Mouse (Mus musculus): ENCODE measurements around the gene Kifap3.

Kifap3 gene

DNA sequence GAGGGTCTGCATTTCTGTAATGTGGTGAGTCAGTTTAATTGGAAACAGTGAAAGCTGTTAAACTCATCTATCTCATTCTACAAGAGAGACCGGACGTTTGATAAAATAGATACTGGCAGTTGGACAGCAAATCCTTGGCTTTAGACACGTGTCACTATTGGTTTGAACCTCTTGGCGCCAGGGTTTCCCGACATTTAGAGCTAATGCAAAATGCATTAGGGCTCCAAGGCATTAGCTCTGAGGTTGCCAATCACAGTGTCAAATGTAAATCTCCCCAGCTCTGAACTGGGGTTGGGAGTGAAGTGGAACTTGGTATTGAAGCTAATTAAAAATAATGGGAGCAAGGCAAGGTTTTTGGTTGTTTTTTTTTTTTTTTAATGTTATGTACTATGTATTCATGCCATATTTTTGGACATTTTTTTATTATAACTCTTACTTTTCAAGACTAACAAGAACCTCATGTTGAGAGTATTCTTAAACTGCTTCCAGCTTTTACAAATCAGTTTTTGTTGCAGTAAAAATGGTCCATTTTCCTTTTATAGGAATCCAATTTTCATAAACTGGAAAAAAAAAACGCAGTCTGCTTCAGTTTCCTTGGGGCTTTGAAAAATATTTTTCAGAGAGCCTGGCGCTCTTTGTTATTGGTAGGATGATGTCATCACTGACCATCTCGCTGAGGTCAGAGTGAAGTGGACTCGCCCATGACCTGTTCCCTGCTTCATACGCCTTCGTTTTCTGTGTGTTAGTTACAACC lies 114.6 kb downstream of the Kifap3 start:
- DNase-seq (ENCODE audit: low read depth) = no peak

DNA sequence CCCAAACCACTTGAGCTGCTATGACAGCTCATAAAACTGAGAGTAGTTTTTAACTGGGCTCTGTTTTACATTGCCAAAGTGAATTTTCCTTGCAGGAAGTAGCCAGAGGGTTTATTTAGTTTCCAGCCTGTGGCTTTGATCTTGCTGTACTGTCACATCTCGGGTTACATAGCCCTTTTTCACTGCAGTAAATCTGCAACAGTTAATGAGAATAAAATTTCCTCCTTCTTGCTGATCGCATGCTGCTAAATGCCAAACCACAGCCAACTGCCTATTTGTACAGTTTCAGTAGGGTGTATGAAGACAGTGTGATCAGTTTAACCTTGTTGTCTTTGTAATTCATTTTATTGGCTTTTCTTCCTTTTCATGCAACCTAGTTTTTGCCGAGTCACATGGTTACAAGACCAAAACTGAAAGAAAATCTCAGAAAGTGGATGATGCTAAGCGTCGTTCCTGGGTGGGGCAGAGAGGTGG lies 118.9 kb downstream of the Kifap3 start:
- DNase-seq (ENCODE audit: low read depth) = peak; percentile 78

DNA sequence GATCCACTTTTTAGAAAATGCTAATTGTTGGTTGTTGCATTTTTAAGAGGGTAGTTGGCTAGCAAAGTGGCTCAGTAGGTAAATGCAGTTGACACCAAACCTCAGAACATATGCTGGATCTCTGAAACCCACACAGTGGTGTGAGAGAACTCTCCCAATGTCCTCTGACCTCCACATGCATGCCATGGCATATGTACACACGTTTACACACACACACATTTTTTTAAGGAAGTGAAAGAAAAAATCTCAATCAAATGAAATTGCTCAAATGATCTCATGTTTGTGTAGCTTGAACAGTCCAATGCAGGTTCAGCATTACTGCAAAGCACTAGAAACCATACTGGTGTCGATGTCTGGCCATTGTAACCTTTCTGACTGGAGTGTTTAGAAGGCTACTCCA lies 120.2 kb downstream of the Kifap3 start:
- no peak for DNase-seq (ENCODE audit: low read depth)

DNA sequence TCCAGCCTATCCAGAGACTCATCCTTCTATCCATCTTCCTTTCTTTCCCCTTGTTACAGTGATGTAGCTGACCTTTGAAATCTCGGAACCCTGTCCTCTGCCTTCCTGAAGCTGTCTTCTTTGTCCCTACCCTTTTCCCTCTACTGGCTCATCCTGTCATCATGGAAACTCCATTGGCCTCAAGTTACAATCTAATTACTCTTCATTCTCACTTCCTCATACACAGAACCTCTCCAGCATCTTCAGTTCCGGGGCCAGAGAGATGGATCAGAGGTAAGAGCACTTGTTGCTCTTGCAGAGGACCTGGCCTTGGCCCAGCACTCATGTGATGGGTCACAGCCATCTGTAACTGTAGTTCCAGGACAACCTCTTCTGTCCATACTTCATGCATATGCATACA lies 120.8 kb downstream of the Kifap3 start:
- DNase-seq (ENCODE audit: low read depth) = no peak

DNA sequence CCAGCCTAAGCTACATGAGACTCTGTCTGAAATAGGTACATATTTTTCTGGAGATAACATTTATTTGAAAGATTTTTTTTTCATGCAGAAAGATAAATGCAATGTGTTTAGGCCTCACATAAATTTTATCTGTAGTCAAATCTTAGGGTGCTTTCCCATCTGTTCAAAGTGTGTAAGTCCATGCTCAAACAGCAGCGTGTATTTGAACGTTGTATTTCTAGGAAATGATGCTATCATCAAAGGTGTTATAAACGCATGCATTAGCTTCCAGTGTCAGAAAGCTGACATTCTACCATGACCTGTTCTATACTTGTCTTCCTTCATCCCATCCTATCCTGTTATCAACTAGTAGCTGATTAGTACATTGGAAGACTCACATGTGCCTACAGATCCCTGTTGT lies 124.0 kb downstream of the Kifap3 start:
- DNase-seq (ENCODE audit: low read depth) = no peak

DNA sequence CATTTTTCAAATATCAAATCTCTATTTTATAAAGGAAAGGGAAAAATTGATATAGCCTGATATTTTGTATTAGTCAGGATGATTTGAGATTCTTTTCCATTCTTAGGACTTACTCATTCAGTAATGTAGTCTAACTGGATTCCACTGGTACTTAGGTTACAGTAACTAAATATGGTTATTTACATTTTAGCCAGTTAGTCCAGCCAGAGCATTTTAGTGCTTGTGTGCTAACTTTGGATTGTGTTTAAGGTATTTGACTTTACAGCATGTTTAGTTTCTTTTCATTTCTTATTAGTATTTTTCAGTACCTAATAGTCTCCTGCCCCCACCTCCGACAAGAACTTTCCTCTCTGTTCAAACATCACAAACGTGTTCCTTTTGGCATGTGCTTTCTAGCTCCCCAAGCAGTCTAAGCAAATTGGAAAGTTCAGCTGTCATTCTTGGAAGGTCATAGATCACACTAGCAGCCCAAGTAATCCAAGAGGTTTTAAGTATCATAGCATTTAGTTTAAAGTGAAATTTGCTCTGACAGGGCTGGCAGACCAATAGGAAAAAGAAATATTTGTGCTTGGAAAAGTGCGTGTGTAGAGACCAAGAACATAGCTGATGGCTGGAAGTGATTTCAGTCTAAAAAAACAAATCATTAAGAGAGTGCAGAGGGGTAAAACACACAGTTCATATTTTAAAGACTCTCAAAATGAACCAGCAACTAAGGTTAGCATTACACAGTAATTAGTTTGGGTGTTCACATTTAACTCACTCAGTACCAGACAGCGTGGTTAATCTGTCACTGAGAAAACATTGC lies 127.8 kb downstream of the Kifap3 start:
- DNase-seq (ENCODE audit: low read depth) = no peak

DNA sequence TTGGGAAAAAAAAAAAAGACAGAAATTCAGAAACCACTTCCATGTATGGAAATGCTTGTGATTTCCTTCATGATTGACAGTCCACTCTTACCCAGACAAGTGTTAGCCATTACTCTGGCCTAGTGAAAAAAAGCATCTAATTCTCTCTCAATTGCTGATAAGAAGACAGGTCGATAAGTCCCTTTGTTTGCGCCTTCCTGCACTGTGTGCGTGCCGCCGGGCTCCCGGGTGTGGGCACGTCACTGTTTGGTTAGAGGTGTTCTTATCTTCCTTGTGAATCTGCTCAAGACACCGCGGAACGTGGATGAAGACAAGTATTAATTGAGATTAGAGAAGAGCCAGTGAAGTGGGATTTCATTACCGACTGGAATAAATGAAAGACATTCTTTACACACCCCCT lies 129.0 kb downstream of the Kifap3 start:
- no peak for DNase-seq (ENCODE audit: low read depth)

DNA sequence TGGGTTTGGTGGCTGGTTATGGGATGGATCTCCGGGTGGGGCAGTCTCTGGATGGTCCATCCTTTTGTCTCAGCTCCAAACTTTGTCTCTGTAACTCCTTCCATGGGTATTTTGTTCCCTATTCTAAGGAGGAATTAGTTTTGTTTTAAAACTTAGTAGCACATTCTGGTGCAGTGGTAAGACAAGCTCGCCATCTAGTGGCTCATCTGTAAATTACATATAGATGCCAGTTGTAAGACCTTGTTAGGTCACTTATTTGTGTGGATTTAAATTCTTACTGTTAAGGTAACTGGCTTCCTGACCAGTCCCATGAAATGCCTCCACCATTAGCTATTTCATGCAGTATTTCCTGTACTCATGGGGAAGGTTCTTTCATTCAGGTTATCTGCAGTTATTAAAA lies 131.0 kb downstream of the Kifap3 start:
- peak; percentile 84 for DNase-seq (ENCODE audit: low read depth)

DNA sequence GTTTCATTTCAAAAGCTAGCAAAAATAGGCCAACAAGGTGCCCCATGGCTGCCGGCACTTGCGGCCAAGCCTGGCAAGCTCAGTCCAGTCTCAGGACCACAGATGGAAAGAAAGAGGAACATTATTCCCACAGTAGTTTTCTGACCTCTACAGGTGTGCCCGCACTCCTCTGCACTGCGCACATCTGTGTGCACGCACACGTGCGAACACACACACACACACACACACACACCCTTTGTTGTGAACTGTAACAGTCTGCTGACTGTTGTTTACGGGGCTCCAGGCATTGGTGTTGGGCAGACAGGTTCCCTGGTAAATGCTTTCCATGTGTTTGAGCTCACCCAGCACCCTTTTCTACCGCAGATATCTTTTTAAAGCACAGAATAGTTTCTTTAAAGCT lies 131.4 kb downstream of the Kifap3 start:
- DNase-seq (ENCODE audit: low read depth) = no peak

DNA sequence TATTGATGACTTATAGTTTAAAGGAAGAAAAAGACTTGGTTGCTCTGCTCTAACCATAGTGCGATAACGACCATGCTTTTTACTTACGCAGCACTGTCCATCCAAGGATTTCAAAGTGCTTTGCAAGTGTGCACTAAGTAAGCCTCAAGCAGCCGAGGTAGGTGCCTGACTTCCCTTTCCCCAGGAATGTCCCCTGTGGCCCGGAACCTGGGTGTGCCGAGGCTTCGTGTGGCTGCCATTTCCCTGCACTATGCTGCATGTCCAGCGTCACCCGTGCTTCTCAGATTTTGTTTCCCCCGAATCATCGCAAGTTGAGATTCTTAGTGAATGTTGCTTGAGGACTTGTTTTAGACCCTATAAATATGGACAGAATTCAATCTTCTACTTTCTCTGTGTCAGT lies 132.6 kb downstream of the Kifap3 start:
- DNase-seq (ENCODE audit: low read depth) = no peak

DNA sequence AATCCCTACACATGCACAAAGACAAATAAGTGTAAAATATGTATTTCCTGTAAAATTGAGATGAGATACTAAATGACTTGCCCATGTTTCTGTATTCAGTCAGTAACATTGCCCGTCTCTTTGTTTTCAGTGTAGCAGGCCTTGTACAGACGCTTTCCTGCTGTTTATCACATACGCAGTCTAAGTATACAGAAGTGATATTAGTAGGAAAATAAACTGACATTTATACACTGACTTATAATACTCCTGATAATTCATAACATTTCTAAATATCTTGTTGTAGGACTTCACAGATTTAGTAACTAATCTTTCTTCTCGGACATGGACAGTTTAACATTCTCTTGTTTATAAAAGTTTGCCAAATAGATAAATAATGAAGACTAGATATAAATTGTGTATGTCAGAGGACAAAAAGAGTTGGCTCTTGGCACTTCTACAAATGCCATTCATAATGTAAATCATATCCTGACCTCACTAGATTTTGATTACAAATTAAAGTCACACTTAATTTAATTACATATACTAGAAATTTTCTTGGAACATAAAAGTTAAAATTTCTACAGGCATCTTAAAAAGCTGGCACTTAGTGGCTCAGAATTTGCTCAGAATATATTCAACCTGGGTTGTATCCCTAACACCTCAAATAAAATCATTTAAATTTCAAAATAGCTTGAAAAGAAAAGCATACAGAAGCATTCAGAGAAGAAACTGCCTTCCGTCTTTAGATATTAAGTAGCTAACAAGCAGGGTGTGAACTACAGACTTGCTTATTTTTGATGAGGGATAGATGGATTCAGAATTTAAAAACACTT lies 138.2 kb downstream of the Kifap3 start:
- no peak for DNase-seq (ENCODE audit: low read depth)

DNA sequence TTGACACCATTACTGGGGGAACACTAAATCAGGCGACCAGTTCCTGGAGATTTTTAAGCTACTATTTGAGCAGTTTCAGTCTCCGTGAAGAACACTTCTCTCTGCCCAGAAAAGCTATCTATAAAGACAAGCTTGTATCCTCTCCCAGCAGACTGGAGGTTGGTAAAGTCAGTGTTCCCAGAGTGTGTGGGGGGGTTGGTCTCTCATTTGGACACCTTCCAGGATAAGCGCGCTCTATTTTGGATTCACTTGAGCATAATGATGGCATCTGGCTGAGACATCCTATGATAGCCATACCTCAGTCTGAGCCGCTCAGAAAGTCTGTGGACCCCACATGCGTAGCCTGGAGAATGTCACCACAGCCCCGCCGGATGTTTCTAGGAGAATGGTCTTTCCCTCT lies 144.7 kb downstream of the Kifap3 start:
- no peak for DNase-seq (ENCODE audit: low read depth)

DNA sequence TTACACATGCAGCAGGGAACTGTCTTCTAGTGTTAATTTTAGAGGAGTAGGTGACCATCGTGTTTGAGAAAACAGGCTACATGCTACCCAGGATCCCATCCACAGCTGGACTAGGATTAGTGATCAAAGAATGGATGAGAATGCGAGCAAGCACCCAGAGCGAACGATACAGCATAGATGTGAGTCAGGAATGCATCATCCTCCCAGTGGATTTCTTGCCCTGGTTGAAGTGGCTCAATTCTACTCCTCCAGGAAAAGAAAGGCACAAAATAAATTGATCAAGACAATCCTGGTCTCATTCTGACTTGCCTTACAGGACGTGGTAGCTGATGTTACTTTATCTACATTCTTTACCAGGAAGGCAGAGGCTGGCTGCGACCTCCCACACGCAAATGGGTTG lies 149.5 kb downstream of the Kifap3 start, which contains the start of gene Scyl3:
TSS of gene Scyl3 (plus strand) at position 255 of the 400 bp plus-strand sequence.
- no peak for DNase-seq (ENCODE audit: low read depth)

DNA sequence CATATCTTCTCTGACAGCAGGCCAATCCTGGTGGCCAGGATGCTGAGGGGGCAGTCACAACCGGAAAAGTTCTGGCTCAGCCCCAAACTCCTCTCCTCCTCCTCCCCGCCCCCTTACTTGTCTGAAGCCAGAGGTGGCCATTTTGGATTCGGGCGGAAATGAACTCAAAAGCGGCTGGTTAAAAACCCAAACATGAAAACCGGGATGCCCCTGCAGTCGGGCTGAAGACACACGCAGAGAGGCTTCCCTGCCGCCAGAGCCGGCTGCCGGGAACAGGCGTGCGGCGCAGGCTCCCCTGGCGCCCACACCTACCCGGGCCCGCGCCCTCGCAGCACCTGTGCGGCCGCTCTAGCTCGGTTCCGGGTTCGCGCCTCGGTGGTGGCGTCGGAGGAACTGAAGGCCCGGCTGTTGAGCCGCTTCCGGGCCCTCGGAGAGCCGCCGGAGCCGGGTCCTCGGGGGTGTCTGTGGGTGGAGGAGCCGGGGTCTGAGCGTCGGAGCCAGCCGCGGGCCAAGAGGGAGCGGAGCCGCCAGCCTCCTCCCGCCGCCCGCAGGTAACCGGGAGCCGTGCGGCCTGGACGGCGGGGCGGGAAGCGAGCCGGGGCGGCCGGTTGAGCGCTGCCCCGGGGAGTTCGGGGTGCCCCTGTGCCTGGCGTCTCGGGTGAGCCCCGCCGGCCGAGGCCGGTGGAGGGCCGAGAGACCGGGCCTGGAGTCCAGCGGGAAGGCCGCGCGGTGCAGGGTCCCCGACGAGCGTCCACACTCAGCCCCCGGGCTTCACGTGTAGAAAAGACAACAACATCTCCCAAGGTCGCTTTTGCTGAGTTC lies 150.5 kb downstream of the Kifap3 start:
- peak; percentile 91 for DNase-seq (ENCODE audit: low read depth)

DNA sequence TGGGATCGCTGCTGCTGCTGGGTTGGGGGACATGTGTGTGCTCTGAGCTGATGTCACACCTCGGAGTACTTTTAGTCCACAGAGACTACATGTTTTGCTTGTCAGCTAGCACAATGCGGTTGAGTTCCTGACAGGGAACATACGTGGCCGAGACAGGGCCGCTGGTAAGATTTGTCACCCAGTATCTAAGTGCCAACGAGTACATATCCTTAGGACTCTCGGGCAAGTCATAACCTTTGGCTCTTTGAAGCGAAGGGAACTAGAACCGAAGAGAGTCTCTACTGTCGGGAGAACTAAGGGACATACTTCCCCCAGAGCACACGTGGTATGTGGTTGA lies 151.0 kb downstream of the Kifap3 start:
- peak; percentile 51 for DNase-seq (ENCODE audit: low read depth)

DNA sequence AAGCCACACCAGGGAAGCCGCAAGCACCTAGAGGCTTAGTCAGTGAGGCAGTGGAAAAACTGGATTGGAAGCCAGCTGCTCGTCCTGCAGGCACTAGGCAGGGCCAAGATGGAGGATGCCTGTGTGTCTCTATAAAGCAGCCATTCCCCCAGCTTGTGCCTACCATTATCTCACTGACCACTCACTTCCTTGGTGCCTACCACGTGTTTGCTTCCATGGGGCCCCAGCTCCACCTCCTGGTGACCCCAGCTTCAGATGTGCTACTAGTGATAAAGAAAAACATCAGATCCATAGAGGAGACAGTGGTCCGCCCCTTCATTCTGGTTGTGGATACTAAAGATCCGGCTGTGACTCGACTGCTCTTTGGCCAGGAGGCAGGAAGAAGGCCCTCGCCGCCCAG lies 152.4 kb downstream of the Kifap3 start:
- DNase-seq (ENCODE audit: low read depth) = no peak

DNA sequence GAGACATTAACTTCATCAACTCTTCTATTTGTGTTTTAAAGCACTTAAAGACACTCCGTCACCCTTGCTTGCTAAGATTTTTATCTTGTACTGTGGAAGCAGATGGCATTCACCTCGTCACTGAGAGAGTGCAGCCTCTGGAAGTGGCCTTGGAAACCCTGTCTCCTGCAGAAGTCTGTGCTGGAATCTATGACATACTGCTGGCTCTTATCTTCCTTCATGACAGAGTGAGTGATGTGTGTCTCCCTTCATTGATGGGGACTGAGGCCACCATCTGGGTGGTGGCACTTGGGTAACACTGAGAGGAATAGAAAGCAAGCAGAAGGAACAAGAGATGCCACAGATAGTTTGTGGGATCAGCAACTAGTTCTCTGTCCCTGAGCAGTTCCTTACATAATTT lies 155.2 kb downstream of the Kifap3 start:
- no peak for DNase-seq (ENCODE audit: low read depth)

DNA sequence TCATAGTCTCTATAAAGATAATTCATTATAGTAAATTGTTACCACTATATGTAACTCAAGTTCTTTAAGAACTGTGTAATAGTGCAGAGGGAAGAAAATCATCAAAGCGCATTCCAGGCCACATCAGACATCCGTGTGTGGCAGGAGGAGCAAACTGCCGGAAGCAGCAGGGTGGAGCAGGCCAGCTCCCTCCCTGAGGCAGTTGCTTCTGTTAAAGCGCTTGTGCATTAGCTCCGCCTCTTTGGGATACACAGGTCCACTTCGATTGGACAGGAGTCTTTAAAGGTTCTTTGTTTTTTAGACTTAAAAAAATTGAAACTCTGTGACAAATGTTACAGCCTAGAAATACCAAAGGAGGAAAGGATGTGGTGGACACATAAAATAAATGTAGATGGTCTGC lies 162.7 kb downstream of the Kifap3 start:
- no peak for DNase-seq (ENCODE audit: low read depth)

DNA sequence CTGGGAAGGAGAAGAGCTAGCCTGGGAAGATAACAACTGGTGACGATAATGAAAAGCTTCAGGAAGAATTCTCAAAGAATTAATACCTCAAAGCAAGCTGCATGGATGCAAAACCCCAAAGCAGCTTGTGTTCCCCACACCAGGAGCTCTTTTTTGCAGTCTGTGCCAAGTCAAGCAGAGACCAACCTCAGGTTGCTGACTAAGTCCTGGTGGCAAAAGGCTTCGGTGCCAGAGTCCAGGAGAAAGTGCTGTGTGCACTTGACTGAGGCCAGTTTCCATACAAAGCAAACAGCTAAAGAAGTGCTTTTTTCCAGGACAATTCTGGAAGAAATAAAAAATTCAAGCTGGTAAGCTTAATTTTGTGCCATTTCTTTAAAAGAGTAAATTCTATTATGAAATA lies 174.0 kb downstream of the Kifap3 start:
- no peak for DNase-seq (ENCODE audit: low read depth)

DNA sequence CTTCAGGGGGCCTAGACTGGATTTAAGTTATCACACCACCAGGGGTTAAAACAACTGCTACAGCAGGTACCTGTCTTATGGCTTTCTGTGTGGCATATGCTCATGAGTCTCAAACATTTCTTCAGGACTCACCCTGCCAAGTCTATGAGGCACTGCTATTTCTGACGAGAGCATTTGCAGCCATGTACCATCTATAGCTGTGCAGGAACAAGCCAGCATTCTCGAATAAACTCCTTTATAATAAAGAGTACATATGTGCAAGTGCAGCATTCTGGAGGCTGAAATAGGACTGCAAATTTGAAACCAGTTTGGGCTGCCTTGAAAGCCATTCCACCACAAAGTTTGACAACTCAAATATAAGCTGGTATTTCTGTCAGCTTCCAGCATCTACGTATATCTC lies 178.7 kb downstream of the Kifap3 start:
- no peak for DNase-seq (ENCODE audit: low read depth)

DNA sequence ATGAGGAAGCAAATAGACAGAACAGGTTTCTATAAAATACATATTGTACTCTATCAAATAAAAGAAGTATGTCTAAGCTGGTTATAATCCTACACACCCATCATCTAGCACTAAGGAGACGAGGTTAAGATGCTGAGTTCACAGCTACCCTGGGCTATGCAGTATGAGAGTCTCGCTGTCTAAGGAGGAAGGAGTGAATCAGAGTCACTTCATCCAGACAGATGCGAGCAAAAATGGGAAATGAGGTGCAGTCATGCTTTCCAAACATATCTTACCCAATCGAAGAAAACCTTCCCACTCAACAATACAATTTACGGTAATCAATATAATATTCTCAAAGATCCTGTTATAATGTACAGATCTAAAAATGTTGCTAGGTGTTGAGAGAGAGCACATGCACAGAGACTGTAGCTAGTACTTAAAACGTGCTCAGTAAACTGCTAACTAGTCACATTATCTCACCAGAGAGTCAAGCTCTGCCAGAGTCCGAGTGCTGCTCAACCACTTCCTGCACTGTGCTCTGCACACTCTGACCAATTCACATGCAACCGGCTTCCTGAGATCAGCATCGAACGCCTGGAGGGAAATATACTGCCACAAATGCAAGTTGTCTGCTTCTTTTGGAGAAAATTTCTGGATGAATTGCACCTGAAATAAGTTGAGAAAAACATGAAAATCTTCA lies 184.8 kb downstream of the Kifap3 start:
- peak; percentile 86 for DNase-seq (ENCODE audit: low read depth)

Measured in 416B (cell line).